Mouse (Mus musculus): ENCODE measurements around the gene Iqcd.

DNA sequence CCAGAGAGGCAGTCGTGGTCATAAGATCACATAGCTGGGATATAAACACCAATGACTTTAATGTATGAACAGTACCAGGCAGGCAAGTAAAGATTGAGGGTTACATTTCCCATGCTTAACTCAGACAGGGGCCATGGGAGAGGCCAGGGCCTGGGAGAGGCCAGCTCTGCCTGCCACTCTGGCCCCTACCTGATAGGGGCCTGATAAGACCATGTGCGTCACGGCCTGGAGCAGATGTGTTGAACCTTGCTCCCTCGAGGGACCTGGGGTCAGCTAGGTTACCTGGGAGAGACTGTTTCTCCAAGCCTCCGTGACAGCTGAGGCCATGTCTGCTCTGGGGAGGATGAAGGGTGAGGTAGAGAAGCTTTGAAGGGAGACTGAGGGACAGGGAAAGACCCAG lies 62.4 kb downstream of the Iqcd start:
- TF ChIP-seq CTCF (IDR thresholded peaks at IDR 0.05; ENCODE audit: low read depth, low read length) (no peak), POLR2A (IDR thresholded peaks at IDR 0.05; ENCODE audit: extremely low read depth, insufficient read depth, low read length) (no peak)
